Mouse (Mus musculus): ENCODE measurements around the gene Stac2.

Stac2 gene

GRCm38 (mm10) chr11:97998074-97998793 is 55.0 kb downstream of the Stac2 start:
- no peak for DNase-seq (ENCODE audit: low spot score in 2 of 2)

GRCm38 (mm10) chr11:97997387-97997960 is 55.8 kb downstream of the Stac2 start:
- DNase-seq (ENCODE audit: low spot score in 2 of 2) = no peak

GRCm38 (mm10) chr11:97996691-97997090 is 56.6 kb downstream of the Stac2 start:
- no peak for DNase-seq (ENCODE audit: low spot score in 2 of 2)

GRCm38 (mm10) chr11:97995564-97996288 is 57.5 kb downstream of the Stac2 start, which contains the start of gene Arl5c:
Gene Arl5c (minus strand): TSS chr11:97996181.
- DNase-seq (ENCODE audit: low spot score in 2 of 2) = peak; percentile 73 to 76

- peak; percentile 86 to 89 for DNase-seq (ENCODE audit: low spot score in 2 of 2)
These were observed 58.6 kb downstream of the Stac2 start for GRCm38 (mm10) chr11:97994539-97995100.

- peak; percentile 90 to 91 for DNase-seq (ENCODE audit: low spot score in 2 of 2)
These were observed 64.6 kb downstream of the Stac2 start for GRCm38 (mm10) chr11:97988530-97989096.

GRCm38 (mm10) chr11:97987551-97988526 is 65.4 kb downstream of the Stac2 start:
- DNase-seq (ENCODE audit: low spot score in 2 of 2) = peak; percentile 96

- no peak for DNase-seq (ENCODE audit: low spot score in 2 of 2)
These were observed 66.4 kb downstream of the Stac2 start for GRCm38 (mm10) chr11:97986738-97987465.
